Mouse (Mus musculus) forebrain, embryonic 14.5 days (tissue): Measurements from ENCODE around the gene Plbd2. TPM values are rescaled to one million over a fixed set of nuclear protein-coding genes. Genes with fewer than 3 reads are reported as not detected.
A peak's percentile ranks its signal among the peaks of the same experiment; 100 is the strongest.

ENCODE experiments used
- ATAC-seq: fragments of 200-750 bp; cut with Nextera tagmentation; 2 replicates; pipeline ENCODE4 v1.8.0; 2017; ENCODE audit warnings: mild to moderate bottlenecking, moderate library complexity
- DNase-seq: peaks from one replicate; pipeline ENCODE4 v3.0.0-alpha.2; 2015; ENCODE audit warnings: low spot score
- H3K27ac ChIP-seq: fragments of 300-500 bp; sonication (generic); 2 replicates; pipeline ENCODE4 v1.5.1; 2014; ENCODE audit warnings: low read depth, mild to moderate bottlenecking, control low read depth, low read length, moderate library complexity
- H3K27me3 ChIP-seq: fragments of 300-500 bp; sonication (generic); replicated peaks from 2 replicates; pipeline ENCODE4 v1.6.1; 2014; ENCODE audit warnings: low read length, control low read depth, mixed read lengths; ENCODE audit not compliant: control insufficient read depth, insufficient read depth
- H3K36me3 ChIP-seq: fragments of 300-500 bp; sonication (generic); 2 replicates; pipeline ENCODE4 v1.6.1; 2014; ENCODE audit warnings: low read length, control low read depth; ENCODE audit not compliant: control insufficient read depth, insufficient read depth
- H3K4me1 ChIP-seq: fragments of 300-500 bp; sonication (generic); 2 replicates; pipeline ENCODE4 v1.6.1; 2014; ENCODE audit warnings: antibody characterized with exemption, low read length, control low read depth; ENCODE audit not compliant: control insufficient read depth, insufficient read depth
- H3K4me2 ChIP-seq: fragments of 300-500 bp; sonication (generic); 2 replicates; pipeline ENCODE4 v1.6.1; 2014; ENCODE audit warnings: mild to moderate bottlenecking, control low read depth, low read length
- H3K4me3 ChIP-seq: fragments of 300-500 bp; sonication (generic); 2 replicates; pipeline ENCODE4 v1.5.1; 2014; ENCODE audit warnings: low read depth, low read length, control low read depth
- H3K9ac ChIP-seq: fragments of 300-500 bp; sonication (generic); 2 replicates; pipeline ENCODE4 v1.6.1; 2014; ENCODE audit warnings: mild to moderate bottlenecking, low read length, control low read depth, moderate library complexity
- H3K9me3 ChIP-seq: fragments of 300-500 bp; sonication (generic); replicated peaks from 2 replicates; pipeline ENCODE4 v1.6.1; 2016; ENCODE audit warnings: low read length, control low read depth, mixed read lengths; ENCODE audit not compliant: control insufficient read depth
- WGBS: fragments of 180-500 bp; shearing (Covaris S2); extraction: QIAGEN DNeasy Blood & Tissue Kit; methylation state at CpG from one replicate; pipeline ENCODE4 v1.1.7; 2014; 5-methylcytosine and 5-hydroxymethylcytosine counted together
- polyA plus RNA-seq: library from polyadenylated mRNA; unstranded; fragments of >200 nt; fragmentation: Nextera tagmentation; extraction: Ambion mirVana; gene quantifications from 2 replicates; pipeline ENCODE4 v1.2.1, GENCODE M21; 2014

Gene Plbd2
- polyA plus RNA-seq, 1 experiment from 2014 or later = 14.8 TPM

GRCm38 (mm10) chr5:120464321-120464720, 39.1 kb downstream of the Plbd2 start:
- H3K4me3 ChIP-seq = no peak overlapping the region
- H3K4me1 ChIP-seq = no peaks in the 10 kb centered on the region
- ATAC-seq = no peak
- DNase-seq = no peak
- H3K9me3 ChIP-seq = no peaks in the 10 kb centered on the region
- H3K4me2 ChIP-seq = no peak overlapping the region
- WGBS = 77% methylated on average over 4 of the region's 4 CpGs
- H3K36me3 ChIP-seq = no peaks in the 10 kb centered on the region
- H3K9ac ChIP-seq = no peak overlapping the region
- H3K27me3 ChIP-seq = no peaks in the 10 kb centered on the region
- no peak overlapping the region for H3K27ac ChIP-seq

DNA sequence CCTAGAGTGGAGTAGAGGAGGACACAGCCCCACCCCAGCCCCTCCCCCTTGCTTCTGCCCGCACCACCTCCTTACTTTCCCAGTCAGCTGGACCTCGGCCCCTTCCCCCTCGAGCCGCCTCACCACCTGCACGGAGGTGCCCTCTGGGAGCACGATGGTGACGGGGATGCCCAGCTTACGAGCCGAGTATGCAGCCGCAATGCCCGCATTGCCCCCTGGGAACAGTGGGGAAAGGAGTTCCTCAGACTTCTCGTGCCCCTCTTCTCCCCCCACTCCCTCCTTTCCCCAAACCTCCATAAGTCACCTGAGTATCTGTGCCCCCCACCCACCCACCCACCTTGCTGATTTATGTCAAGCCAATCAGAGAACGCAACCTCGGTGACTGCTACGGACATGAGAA, 41.5 kb downstream of the Plbd2 start:
- ATAC-seq = no peak
- H3K36me3 ChIP-seq = no peaks in the 10 kb centered on the region

DNA sequence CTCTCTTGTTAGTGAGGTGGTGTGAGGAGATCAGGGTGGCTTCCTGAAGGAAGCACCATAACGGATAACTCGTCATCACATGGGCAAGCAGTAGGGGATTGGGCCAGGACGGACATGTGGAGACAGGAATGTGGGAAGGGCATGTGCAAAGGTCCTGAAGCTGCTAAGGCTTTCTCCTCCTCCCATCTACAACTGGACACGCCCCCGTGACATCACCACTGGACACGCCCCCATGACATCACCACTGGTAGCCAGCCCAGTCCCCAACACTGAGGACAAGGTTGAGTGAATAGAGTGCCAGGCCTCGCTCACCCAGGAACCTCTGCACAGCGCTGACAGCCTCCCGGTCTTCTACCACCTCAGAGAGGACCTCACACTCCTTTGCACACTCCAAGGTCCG, 44.3 kb downstream of the Plbd2 start:
- Histone ChIP-seq H3K4me1 (no peaks in the 10 kb centered on the region), H3K27me3 (no peaks in the 10 kb centered on the region), H3K4me3 (no peak overlapping the region), H3K9ac (no peak overlapping the region), H3K27ac (no peak overlapping the region), H3K36me3 (no peaks in the 10 kb centered on the region), H3K4me2 (no peak overlapping the region), H3K9me3 (no peaks in the 10 kb centered on the region)
- no peak for DNase-seq
- WGBS = 76% methylated on average over 10 of the region's 10 CpGs
- ATAC-seq = no peak

More for the DNA sequence above, 41.5 kb downstream of the Plbd2 start:
- H3K9ac ChIP-seq = no peak overlapping the region
- no peaks in the 10 kb centered on the region for H3K27me3 ChIP-seq
- no peaks in the 10 kb centered on the region for H3K9me3 ChIP-seq
- no peak overlapping the region for H3K4me3 ChIP-seq
- H3K4me1 ChIP-seq = no peaks in the 10 kb centered on the region
- WGBS = 76% methylated on average over 15 of the region's 15 CpGs
- H3K4me2 ChIP-seq = no peak overlapping the region
- H3K27ac ChIP-seq = no peak overlapping the region
- DNase-seq = no peak

- no peaks in the 10 kb centered on the region for H3K9me3 ChIP-seq
- no peaks in the 10 kb centered on the region for H3K36me3 ChIP-seq
- no peak overlapping the region for H3K4me3 ChIP-seq
- DNase-seq (peak; percentile 89), ATAC-seq (no peak)
- no peak overlapping the region for H3K27ac ChIP-seq
- H3K9ac ChIP-seq = no peak overlapping the region
- WGBS = 5% methylated on average over 9 of the region's 9 CpGs
- no peaks in the 10 kb centered on the region for H3K4me1 ChIP-seq
- H3K4me2 ChIP-seq = no peak overlapping the region
- H3K27me3 ChIP-seq = no peaks in the 10 kb centered on the region
Measured at GRCm38 (mm10) chr5:120457628-120458027, 45.8 kb downstream of the Plbd2 start.

DNA sequence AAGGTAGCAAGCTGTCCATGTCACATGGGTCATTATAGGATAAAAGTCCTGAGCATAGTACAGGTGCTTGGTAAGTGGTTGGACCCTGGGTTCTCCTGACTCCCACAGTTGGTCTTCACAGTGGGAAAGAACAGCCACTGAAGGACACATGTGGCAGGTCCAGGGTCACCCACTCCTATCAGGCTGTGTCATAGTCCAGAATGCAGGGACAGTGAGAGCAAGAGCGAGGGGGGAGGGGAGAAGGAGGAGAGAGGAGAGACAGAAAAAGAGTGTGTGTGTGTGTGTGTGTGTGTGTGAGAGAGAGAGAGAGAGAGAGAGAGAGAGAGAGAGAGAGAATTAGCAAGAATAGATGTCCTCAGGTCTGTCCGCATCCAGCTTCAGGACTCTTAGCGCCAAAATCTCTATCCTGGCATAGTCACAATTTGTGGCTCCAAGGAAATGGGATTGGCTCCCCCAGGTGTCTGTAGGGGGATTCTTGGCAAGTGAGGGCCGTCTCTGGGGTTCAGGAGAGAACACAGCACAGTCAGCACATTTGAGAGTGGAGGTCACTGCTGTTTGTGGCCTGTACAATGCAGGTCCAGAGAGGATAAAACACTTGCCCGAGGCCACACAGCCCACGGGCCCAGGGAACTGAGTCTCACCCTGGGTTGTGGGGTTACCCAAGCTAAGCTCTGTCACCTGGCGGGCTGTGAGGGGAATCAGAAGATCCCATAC, 46.4 kb downstream of the Plbd2 start:
- no peak overlapping the region for H3K4me3 ChIP-seq
- no peak overlapping the region for H3K9ac ChIP-seq
- H3K4me1 ChIP-seq = no peaks in the 10 kb centered on the region
- no peak overlapping the region for H3K27ac ChIP-seq
- ATAC-seq = no peak
- DNase-seq = no peak
- H3K27me3 ChIP-seq = no peaks in the 10 kb centered on the region
- H3K4me2 ChIP-seq = no peak overlapping the region
- H3K36me3 ChIP-seq = no peaks in the 10 kb centered on the region
- no peaks in the 10 kb centered on the region for H3K9me3 ChIP-seq
- 44% methylated on average over 7 of the region's 7 CpGs for WGBS

DNA sequence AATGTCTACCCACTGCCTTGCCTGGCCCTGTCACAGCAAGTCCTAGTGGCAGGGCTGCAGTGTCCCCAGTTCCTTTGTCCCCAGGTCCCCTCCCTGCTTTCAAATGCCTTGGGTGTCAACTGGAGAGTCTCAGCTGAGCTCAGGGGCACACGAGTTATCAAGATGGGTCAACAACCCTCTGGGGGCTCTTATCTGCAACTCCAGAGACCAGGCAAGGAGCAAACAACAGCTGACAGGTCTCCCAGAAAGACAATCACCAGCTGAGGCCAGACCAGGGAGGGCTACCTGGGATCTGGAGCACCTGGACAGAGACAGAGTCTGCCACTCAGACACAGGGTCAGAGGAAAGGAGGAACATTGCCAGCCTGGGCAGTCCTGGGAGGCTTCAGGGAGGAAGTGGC, 47.2 kb downstream of the Plbd2 start:
- H3K4me3 ChIP-seq = no peak overlapping the region
- DNase-seq (no peak), ATAC-seq (no peak)
- no peak overlapping the region for H3K27ac ChIP-seq
- H3K27me3 ChIP-seq = no peaks in the 10 kb centered on the region
- H3K4me2 ChIP-seq = no peak overlapping the region
- no peak overlapping the region for H3K9ac ChIP-seq
- no peaks in the 10 kb centered on the region for H3K4me1 ChIP-seq
- no peaks in the 10 kb centered on the region for H3K36me3 ChIP-seq
- no peaks in the 10 kb centered on the region for H3K9me3 ChIP-seq
- 46% methylated on average over 1 of the region's 1 CpGs for WGBS

- 77% methylated on average over 14 of the region's 14 CpGs for WGBS
- no peak overlapping the region for H3K27ac ChIP-seq
- no peaks in the 10 kb centered on the region for H3K4me1 ChIP-seq
Measured at GRCm38 (mm10) chr5:120454756-120455337, 48.6 kb downstream of the Plbd2 start.

DNA sequence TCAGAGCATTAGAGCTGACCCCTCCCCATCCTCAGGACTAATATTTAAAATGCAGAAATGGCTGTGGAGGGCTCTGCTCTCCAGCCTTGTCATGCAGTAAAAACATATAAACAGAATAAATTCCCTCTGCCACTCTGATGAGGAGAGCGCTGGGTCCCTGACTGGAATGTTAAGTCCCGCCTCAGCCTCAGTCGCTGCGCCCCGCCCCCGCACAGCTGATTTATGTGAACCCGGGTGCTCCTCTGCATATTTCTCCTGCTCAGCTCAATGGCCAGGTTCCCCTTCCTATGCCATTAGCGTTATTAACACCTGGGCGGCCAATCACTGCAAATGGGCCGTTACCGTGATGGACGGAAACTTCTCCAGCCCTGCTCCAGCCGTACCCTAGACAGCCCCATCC, 56.1 kb downstream of the Plbd2 start:
- H3K36me3 ChIP-seq = no peaks in the 10 kb centered on the region
- H3K4me1 ChIP-seq = no peaks in the 10 kb centered on the region
- no peak overlapping the region for H3K4me3 ChIP-seq
- ATAC-seq (no peak), DNase-seq (no peak)
- H3K9me3 ChIP-seq = no peaks in the 10 kb centered on the region
- 66% methylated on average over 13 of the region's 13 CpGs for WGBS
- H3K4me2 ChIP-seq = no peak overlapping the region
- H3K9ac ChIP-seq = no peak overlapping the region
- no peaks in the 10 kb centered on the region for H3K27me3 ChIP-seq
- H3K27ac ChIP-seq = no peak overlapping the region

More at GRCm38 (mm10) chr5:120454756-120455337, 48.6 kb downstream of the Plbd2 start:
- DNase-seq (no peak), ATAC-seq (no peak)
- no peaks in the 10 kb centered on the region for H3K27me3 ChIP-seq
- no peaks in the 10 kb centered on the region for H3K9me3 ChIP-seq
- no peak overlapping the region for H3K4me3 ChIP-seq
- no peak overlapping the region for H3K9ac ChIP-seq
- no peaks in the 10 kb centered on the region for H3K36me3 ChIP-seq
- no peak overlapping the region for H3K4me2 ChIP-seq

DNA sequence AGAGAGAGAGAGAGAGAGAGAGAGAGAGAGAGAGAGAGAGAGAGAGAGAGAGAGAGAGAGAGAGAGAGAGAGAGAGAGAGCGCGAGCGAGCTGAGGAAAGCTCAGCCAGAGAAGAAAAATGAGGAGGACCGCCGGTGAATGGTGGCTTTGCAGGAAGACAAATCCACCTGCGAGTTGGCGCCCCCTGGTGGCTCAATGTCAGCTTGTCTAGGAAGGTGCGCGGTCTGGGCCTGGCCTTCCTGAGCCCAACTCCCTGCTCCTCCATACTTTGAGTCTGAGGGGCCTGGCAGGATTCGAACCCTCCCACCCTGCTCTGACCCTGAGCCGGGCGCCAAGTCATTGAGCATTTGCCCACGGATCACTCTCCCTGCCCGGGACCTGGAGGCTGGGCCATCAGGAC, 62.7 kb downstream of the Plbd2 start:
- Histone ChIP-seq H3K9me3 (no peaks in the 10 kb centered on the region), H3K4me3 (peak overlapping the region; percentile 19; the same call in 1 of the 2 replicates), H3K36me3 (no peaks in the 10 kb centered on the region), H3K4me2 (peak overlapping the region; percentile 37), H3K9ac (no peak overlapping the region), H3K4me1 (peaks cover 21% of the 10 kb centered on the region), H3K27ac (no peak overlapping the region), H3K27me3 (peaks cover 44% of the 10 kb centered on the region)
- DNase-seq (peak; percentile 95), ATAC-seq (peak; percentile 66)
- WGBS = 9% methylated on average over 14 of the region's 14 CpGs
